Mouse (Mus musculus) kidney, postnatal 0 days (tissue): ENCODE results near the gene Adss. TPM values are rescaled to one million over a fixed set of nuclear protein-coding genes. Genes with fewer than 3 reads are reported as not detected.

Source experiments
- ATAC-seq: fragments of 200-750 bp; cut with Nextera tagmentation; replicated peaks from 2 replicates; pipeline ENCODE4 v1.8.0; 2017; ENCODE audit warnings: low read depth, moderate number of reproducible peaks, moderate TSS enrichment, moderate library complexity; ENCODE audit not compliant: low FRiP score
- DNase-seq: peaks from one replicate; pipeline ENCODE4 v3.0.0-alpha.2; 2016; ENCODE audit warnings: low spot score
- H3K27ac ChIP-seq: fragments of 300-500 bp; sonication (generic); 2 replicates; pipeline ENCODE4 v1.5.1; 2014; ENCODE audit warnings: mild to moderate bottlenecking
- H3K27me3 ChIP-seq: fragments of 300-500 bp; sonication (generic); 2 replicates; pipeline ENCODE4 v1.6.1; 2014; ENCODE audit warnings: low read length, mixed read lengths; ENCODE audit not compliant: insufficient read depth
- H3K36me3 ChIP-seq: fragments of 300-500 bp; sonication (generic); 2 replicates; pipeline ENCODE4 v1.6.1; 2014; ENCODE audit warnings: low read length, mixed read lengths; ENCODE audit not compliant: insufficient read depth
- H3K4me1 ChIP-seq: fragments of 300-500 bp; sonication (generic); replicated peaks from 2 replicates; pipeline ENCODE4 v1.6.1; 2014; ENCODE audit warnings: antibody characterized with exemption, low read length, mixed read lengths; ENCODE audit not compliant: insufficient read depth
- H3K4me2 ChIP-seq: fragments of 300-500 bp; sonication (generic); 2 replicates; pipeline ENCODE4 v1.6.1; 2014; ENCODE audit warnings: mild to moderate bottlenecking, low read length, moderate library complexity, mixed read lengths
- H3K4me3 ChIP-seq: fragments of 300-500 bp; sonication (generic); replicated peaks from 2 replicates; pipeline ENCODE4 v1.5.1; 2014; ENCODE audit warnings: low read depth, low read length
- H3K9ac ChIP-seq: fragments of 300-500 bp; sonication (generic); 2 replicates; pipeline ENCODE4 v1.6.1; 2014; ENCODE audit warnings: low read depth, low read length
- H3K9me3 ChIP-seq: fragments of 300-500 bp; sonication (generic); replicated peaks from 2 replicates; pipeline ENCODE4 v1.6.1; 2016; ENCODE audit warnings: low read length, inconsistent platforms, mixed read lengths
- CTCF ChIP-seq: IDR thresholded peaks from 2 replicates; pipeline ENCODE4 v1.5.1; 2016; ENCODE audit warnings: antibody characterized with exemption, low read depth, mild to moderate bottlenecking, moderate library complexity
- WGBS: fragments of 180-500 bp; shearing (Covaris S2); extraction: QIAGEN DNeasy Blood & Tissue Kit; methylation state at CpG from one replicate; pipeline ENCODE4 v1.1.7; 2014; 5-methylcytosine and 5-hydroxymethylcytosine counted together
- polyA plus RNA-seq: library from polyadenylated mRNA; unstranded; fragments of >200 nt; fragmentation: Nextera tagmentation; extraction: Ambion mirVana; gene quantifications from 2 replicates; pipeline ENCODE4 v1.2.1, GENCODE M21; 2015

Gene Adss
- polyA plus RNA-seq, 1 experiment from 2014 or later: 51.1 TPM

GRCm38 (mm10) chr1:177753496-177753895, 42.8 kb downstream of the Adss start:
- Histone ChIP-seq H3K4me2 (no peak overlapping the region), H3K4me1 (no peaks in the 10 kb centered on the region), H3K27me3 (no peaks in the 10 kb centered on the region), H3K4me3 (no peak overlapping the region), H3K9ac (no peak overlapping the region), H3K36me3 (no peaks in the 10 kb centered on the region), H3K9me3 (0 out of 2 replicates have a peak, but pooled peaks cover 12% of the 10 kb centered on the region), H3K27ac (no peak overlapping the region)
- DNase-seq: no peak
- no peak for ATAC-seq
- TF ChIP-seq CTCF: no peak
- 71% methylated on average over 1 of the region's 1 CpGs for WGBS

GRCm38 (mm10) chr1:177747869-177748540, 48.3 kb downstream of the Adss start:
- Histone ChIP-seq H3K27ac (no peak overlapping the region), H3K36me3 (no peaks in the 10 kb centered on the region), H3K4me1 (no peaks in the 10 kb centered on the region), H3K9me3 (0 out of 2 replicates have a peak, but pooled peaks cover 12% of the 10 kb centered on the region), H3K4me2 (no peak overlapping the region), H3K4me3 (no peak overlapping the region), H3K27me3 (no peaks in the 10 kb centered on the region), H3K9ac (no peak overlapping the region)
- TF ChIP-seq CTCF: no peak
- ATAC-seq: no peak
- DNase-seq: no peak
- WGBS: 95% methylated on average over 6 of the region's 6 CpGs

- peak; percentile 15 for DNase-seq
- Histone ChIP-seq H3K36me3 (no peaks in the 10 kb centered on the region), H3K9ac (no peak overlapping the region), H3K4me1 (no peaks in the 10 kb centered on the region), H3K9me3 (0 out of 2 replicates have a peak, but pooled peaks cover 8% of the 10 kb centered on the region), H3K4me3 (no peak overlapping the region), H3K27ac (no peak overlapping the region), H3K27me3 (no peaks in the 10 kb centered on the region), H3K4me2 (no peak overlapping the region)
- WGBS: 66% methylated on average over 7 of the region's 7 CpGs
- no peak for ATAC-seq
- TF ChIP-seq CTCF: no peak
Measured at GRCm38 (mm10) chr1:177744521-177745325, 51.6 kb downstream of the Adss start.

- Histone ChIP-seq H3K9me3 (no peaks in the 10 kb centered on the region), H3K4me1 (no peaks in the 10 kb centered on the region), H3K27me3 (no peaks in the 10 kb centered on the region), H3K27ac (no peak overlapping the region), H3K4me3 (no peak overlapping the region), H3K9ac (no peak overlapping the region), H3K4me2 (no peak overlapping the region), H3K36me3 (no peaks in the 10 kb centered on the region)
- no peak for ATAC-seq
- no peak for TF ChIP-seq CTCF
- DNase-seq: no peak
- WGBS: 74% methylated on average over 1 of the region's 1 CpGs
Measured at GRCm38 (mm10) chr1:177742119-177742518, 54.2 kb downstream of the Adss start.

- H3K36me3 ChIP-seq: no peaks in the 10 kb centered on the region
- no peaks in the 10 kb centered on the region for H3K9me3 ChIP-seq
- WGBS: 31% methylated on average over 1 of the region's 1 CpGs
- H3K9ac ChIP-seq: no peak overlapping the region
- no peaks in the 10 kb centered on the region for H3K27me3 ChIP-seq
- no peak overlapping the region for H3K4me3 ChIP-seq
- ATAC-seq (0 out of 2 replicates have a peak, but pooled peaks have one; percentile 30), DNase-seq (peak; percentile 22)
- no peak for TF ChIP-seq CTCF
- H3K27ac ChIP-seq: no peak overlapping the region
- H3K4me2 ChIP-seq: no peak overlapping the region
- no peaks in the 10 kb centered on the region for H3K4me1 ChIP-seq
Measured at GRCm38 (mm10) chr1:177740707-177741106, 55.6 kb downstream of the Adss start.

GRCm38 (mm10) chr1:177737505-177738105, 58.7 kb downstream of the Adss start:
- Histone ChIP-seq H3K4me2 (no peak overlapping the region), H3K27ac (no peak overlapping the region), H3K4me1 (no peaks in the 10 kb centered on the region), H3K36me3 (no peaks in the 10 kb centered on the region), H3K27me3 (no peaks in the 10 kb centered on the region), H3K9me3 (no peaks in the 10 kb centered on the region), H3K9ac (no peak overlapping the region), H3K4me3 (no peak overlapping the region)
- WGBS: 67% methylated on average over 6 of the region's 6 CpGs
- TF ChIP-seq CTCF: no peak
- DNase-seq (no peak), ATAC-seq (no peak)
